Mouse (Mus musculus): Measurements from ENCODE around the gene Sdhb. TPM values are rescaled to one million over a fixed set of nuclear protein-coding genes. Genes with fewer than 3 reads are reported as not detected.

Gene Sdhb
- polyA plus RNA-seq, 1 experiment from 2014 or later: 965 TPM

- no peaks in the 10 kb centered on the region for H3K9me3 ChIP-seq (replicated peaks)
- H3K4me2 ChIP-seq: no peak overlapping the region
- H3K4me1 ChIP-seq (replicated peaks): peaks cover 34% of the 10 kb centered on the region
- no peak overlapping the region for H3K4me3 ChIP-seq
- H3K9ac ChIP-seq: no peak overlapping the region
- WGBS: 57% methylated on average over 9 of the region's 9 CpGs
- H3K27me3 ChIP-seq: no peaks in the 10 kb centered on the region
- H3K36me3 ChIP-seq: no peaks in the 10 kb centered on the region
- no peak overlapping the region for H3K27ac ChIP-seq
- no peak for ATAC-seq (replicated peaks; ENCODE audit: insufficient number of reproducible peaks, insufficient read depth, low FRiP score, low read depth)
Measured at GRCm38 (mm10) chr4:140928349-140928748, 32.7 kb upstream of the Sdhb start.

DNA sequence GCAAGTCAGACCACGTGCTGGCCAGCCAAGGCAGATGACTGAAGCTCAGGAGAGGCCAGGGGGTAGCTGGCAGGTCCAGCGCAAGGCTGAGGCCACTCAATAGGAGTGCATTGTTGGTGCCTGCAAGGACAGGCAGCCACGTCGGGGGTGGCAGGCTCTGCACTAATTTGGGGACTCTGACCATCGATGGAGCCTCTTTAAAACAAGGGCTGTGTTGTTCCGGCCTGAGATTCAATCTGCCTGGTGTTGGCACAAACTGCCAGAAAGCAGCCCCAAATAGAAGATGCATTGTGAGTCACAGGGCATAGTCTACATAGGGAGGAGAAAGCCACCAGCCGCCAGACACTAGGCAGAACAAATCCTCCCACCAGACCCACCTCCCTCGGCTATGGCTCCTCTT, 31.3 kb upstream of the Sdhb start:
- no peak for ATAC-seq (replicated peaks; ENCODE audit: insufficient number of reproducible peaks, insufficient read depth, low FRiP score, low read depth)
- Histone ChIP-seq H3K36me3 (no peaks in the 10 kb centered on the region), H3K9me3 (replicated peaks) (no peaks in the 10 kb centered on the region), H3K27ac (no peak overlapping the region), H3K27me3 (no peaks in the 10 kb centered on the region), H3K9ac (no peak overlapping the region), H3K4me2 (no peak overlapping the region), H3K4me1 (replicated peaks) (peaks cover 31% of the 10 kb centered on the region), H3K4me3 (no peak overlapping the region)
- WGBS: 57% methylated on average over 8 of the region's 8 CpGs

DNA sequence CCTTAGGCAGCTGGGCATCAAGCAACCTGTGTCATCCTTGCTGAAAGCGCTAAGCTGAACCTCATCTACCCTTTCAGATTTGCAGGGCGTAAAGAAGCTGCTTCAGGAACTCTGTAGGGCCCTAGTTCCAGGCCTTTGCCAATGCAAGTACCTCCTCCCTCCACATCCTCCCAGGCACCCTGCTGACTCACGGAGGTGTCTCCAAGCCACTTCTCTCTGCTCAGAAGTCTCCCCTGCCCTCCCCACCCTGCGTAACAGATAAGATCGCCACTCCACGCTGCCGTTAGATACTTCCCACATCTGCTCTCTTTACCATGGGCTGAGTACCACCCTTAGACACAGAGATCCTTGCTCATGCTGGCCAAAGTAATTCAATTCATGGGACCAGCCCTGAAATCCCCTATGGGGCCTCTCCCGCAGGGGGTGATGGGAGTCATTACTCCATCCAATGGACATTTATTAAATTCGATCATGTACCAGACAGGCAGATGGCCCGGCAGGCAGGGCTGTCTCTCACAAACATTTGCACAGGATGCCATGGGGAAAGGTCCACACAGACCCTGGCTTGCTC, 30.0 kb upstream of the Sdhb start:
- Histone ChIP-seq H3K27ac (no peak overlapping the region), H3K9me3 (replicated peaks) (no peaks in the 10 kb centered on the region), H3K4me2 (no peak overlapping the region), H3K9ac (no peak overlapping the region), H3K4me1 (replicated peaks) (peaks cover 23% of the 10 kb centered on the region), H3K36me3 (no peaks in the 10 kb centered on the region), H3K4me3 (no peak overlapping the region), H3K27me3 (no peaks in the 10 kb centered on the region)
- WGBS: 56% methylated on average over 10 of the region's 10 CpGs
- ATAC-seq (replicated peaks; ENCODE audit: insufficient number of reproducible peaks, insufficient read depth, low FRiP score, low read depth): no peak; the same call in 1 of the 2 replicates

DNA sequence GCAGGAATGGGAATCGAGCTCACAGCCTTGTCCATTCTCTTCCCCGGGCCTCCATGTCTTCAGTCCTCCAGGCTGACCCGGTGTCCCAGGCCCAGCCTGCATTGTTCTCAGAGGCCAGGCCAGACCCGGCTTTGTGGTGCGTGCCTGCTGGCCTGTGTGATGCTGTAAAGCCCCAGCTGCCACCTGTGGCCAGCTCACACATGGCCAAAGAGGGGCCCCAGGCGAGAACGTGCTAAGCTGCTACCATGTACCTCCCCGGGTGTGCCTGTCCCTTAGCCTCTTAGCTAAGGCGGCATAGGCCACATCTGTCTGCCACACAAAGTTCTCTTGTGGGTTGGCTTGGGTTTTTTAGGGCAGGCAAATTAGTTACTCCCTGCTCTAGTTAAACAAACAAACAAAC, 25.4 kb upstream of the Sdhb start:
- Histone ChIP-seq H3K27me3 (no peaks in the 10 kb centered on the region), H3K4me2 (no peak overlapping the region), H3K36me3 (no peaks in the 10 kb centered on the region), H3K4me3 (no peak overlapping the region), H3K9ac (no peak overlapping the region), H3K4me1 (replicated peaks) (peaks cover 2% of the 10 kb centered on the region; the same call in 1 of the 2 replicates), H3K9me3 (replicated peaks) (no peaks in the 10 kb centered on the region), H3K27ac (no peak overlapping the region)
- ATAC-seq (replicated peaks; ENCODE audit: insufficient number of reproducible peaks, insufficient read depth, low FRiP score, low read depth): no peak
- 78% methylated on average over 9 of the region's 9 CpGs for WGBS

- ATAC-seq (replicated peaks; ENCODE audit: insufficient number of reproducible peaks, insufficient read depth, low FRiP score, low read depth): no peak
- Histone ChIP-seq H3K4me2 (no peak overlapping the region), H3K4me1 (replicated peaks) (peaks cover 5% of the 10 kb centered on the region; the same call in 1 of the 2 replicates), H3K9ac (no peak overlapping the region), H3K9me3 (replicated peaks) (no peaks in the 10 kb centered on the region), H3K27me3 (no peaks in the 10 kb centered on the region), H3K27ac (peak overlapping the region; percentile 24; the same call in 1 of the 2 replicates), H3K4me3 (no peak overlapping the region), H3K36me3 (no peaks in the 10 kb centered on the region)
- WGBS: 84% methylated on average over 12 of the region's 12 CpGs
Measured at GRCm38 (mm10) chr4:140944356-140944755, 16.6 kb upstream of the Sdhb start.

- no peak overlapping the region for H3K4me3 ChIP-seq
- peaks cover 5% of the 10 kb centered on the region; the same call in 1 of the 2 replicates for H3K4me1 ChIP-seq (replicated peaks)
- ATAC-seq (replicated peaks; ENCODE audit: insufficient number of reproducible peaks, insufficient read depth, low FRiP score, low read depth): no peak
- no peak overlapping the region for H3K9ac ChIP-seq
- no peak overlapping the region for H3K4me2 ChIP-seq
- H3K36me3 ChIP-seq: no peaks in the 10 kb centered on the region
- WGBS: 68% methylated on average over 5 of the region's 5 CpGs
- peak overlapping the region; percentile 53; the same call in 1 of the 2 replicates for H3K27ac ChIP-seq
- no peaks in the 10 kb centered on the region for H3K27me3 ChIP-seq
- no peaks in the 10 kb centered on the region for H3K9me3 ChIP-seq (replicated peaks)
Measured at GRCm38 (mm10) chr4:140944961-140945442, 16.0 kb upstream of the Sdhb start.

- no peaks in the 10 kb centered on the region for H3K9me3 ChIP-seq (replicated peaks)
- no peak overlapping the region for H3K27ac ChIP-seq
- H3K27me3 ChIP-seq: no peaks in the 10 kb centered on the region
- no peak overlapping the region for H3K4me2 ChIP-seq
- peaks cover 11% of the 10 kb centered on the region for H3K4me1 ChIP-seq (replicated peaks)
- H3K4me3 ChIP-seq: no peak overlapping the region
- H3K36me3 ChIP-seq: no peaks in the 10 kb centered on the region
- ATAC-seq (replicated peaks; ENCODE audit: insufficient number of reproducible peaks, insufficient read depth, low FRiP score, low read depth): no peak
- 86% methylated on average over 4 of the region's 4 CpGs for WGBS
- no peak overlapping the region for H3K9ac ChIP-seq
Measured at GRCm38 (mm10) chr4:140945571-140945970, 15.4 kb upstream of the Sdhb start.

GRCm38 (mm10) chr4:140946048-140946447, 15.0 kb upstream of the Sdhb start:
- 38% methylated on average over 4 of the region's 4 CpGs for WGBS
- no peak overlapping the region for H3K9ac ChIP-seq
- ATAC-seq (replicated peaks; ENCODE audit: insufficient number of reproducible peaks, insufficient read depth, low FRiP score, low read depth): no peak
- H3K4me3 ChIP-seq: no peak overlapping the region
- no peaks in the 10 kb centered on the region for H3K27me3 ChIP-seq
- no peak overlapping the region for H3K4me2 ChIP-seq
- H3K9me3 ChIP-seq (replicated peaks): no peaks in the 10 kb centered on the region
- H3K36me3 ChIP-seq: no peaks in the 10 kb centered on the region
- H3K4me1 ChIP-seq (replicated peaks): peaks cover 15% of the 10 kb centered on the region
- H3K27ac ChIP-seq: no peak overlapping the region

DNA sequence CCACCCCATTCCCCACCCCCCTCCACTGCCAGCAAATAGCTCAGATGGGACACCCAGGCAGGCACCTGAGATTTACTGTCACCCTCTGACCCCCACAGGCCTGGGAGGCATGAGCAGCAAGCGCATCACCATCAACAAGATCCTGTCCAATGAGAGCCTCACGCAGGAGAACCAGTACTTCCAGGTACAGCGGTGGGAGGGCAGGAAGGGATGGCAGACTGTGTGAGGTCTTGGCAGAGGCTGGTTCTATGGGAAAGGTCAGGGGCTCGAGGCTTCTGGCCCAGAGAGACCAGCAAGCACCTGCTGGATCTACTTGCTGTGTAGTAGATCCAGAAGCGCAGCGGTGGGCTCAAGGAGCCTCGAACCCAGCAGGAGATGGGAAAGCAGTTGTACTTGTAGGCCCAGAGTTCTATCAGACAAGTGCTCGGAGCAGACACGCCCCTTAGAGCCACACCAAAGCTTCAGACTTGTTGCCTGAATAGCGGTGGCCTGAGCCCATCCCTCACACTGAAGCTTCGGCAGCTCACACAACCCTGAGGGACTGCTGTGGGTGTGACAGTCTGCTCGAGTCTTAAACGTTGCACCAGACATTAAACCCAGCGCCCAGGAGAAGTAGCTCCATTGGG, 14.3 kb upstream of the Sdhb start:
- Histone ChIP-seq H3K4me1 (replicated peaks) (peaks cover 15% of the 10 kb centered on the region), H3K4me3 (no peak overlapping the region), H3K27me3 (no peaks in the 10 kb centered on the region), H3K27ac (no peak overlapping the region), H3K9me3 (replicated peaks) (no peaks in the 10 kb centered on the region), H3K36me3 (no peaks in the 10 kb centered on the region), H3K4me2 (no peak overlapping the region), H3K9ac (no peak overlapping the region)
- no peak for ATAC-seq (replicated peaks; ENCODE audit: insufficient number of reproducible peaks, insufficient read depth, low FRiP score, low read depth)
- WGBS: 77% methylated on average over 14 of the region's 14 CpGs

DNA sequence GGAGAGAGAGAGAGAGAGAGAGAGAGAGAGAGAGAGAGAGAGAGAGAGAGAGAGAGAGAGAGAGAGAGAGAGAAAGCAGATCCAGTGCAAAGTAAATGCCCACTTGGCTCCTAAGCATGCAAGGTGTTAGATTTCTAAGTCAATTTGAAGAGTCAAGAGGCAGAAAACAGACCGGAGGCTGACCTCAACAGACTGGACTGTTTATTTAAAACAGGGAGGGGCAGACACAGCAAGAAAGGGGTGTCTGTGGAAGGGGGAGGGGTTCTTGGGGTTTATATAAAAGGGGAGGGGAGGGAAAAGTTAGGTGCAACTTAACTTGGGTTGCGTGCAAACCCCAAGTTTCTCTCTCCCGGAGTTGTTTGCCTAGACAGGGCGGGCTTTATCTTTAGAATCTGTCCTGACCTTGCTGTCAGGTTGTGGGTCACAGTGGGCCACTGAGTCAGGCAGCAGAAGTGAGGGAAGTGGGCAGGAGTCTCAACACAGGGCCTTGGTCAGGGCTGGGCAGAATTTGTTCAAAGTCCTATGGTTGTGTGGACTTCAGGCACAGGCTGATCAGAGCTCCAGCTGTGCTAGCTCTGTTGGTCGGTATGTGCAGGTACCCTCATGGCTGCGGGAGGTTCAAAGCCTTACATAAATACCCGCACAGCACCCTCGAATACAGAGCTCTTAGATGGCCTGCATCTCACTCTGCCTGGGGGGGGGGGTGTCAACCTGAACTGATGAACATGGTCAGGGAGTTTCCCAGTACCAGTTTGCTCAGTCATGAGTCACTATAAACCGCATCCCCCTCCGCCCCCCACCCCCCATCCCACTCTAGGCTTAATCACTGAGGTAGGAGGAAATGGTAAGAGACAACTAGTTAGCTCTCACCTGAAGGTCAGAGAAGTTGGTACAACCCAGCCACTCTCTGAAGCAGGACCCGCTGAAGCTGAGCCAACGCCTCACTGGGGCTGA, 13.2 kb upstream of the Sdhb start:
- H3K36me3 ChIP-seq: no peaks in the 10 kb centered on the region
- no peaks in the 10 kb centered on the region for H3K9me3 ChIP-seq (replicated peaks)
- no peaks in the 10 kb centered on the region for H3K27me3 ChIP-seq
- H3K27ac ChIP-seq: no peak overlapping the region
- WGBS: 84% methylated on average over 12 of the region's 12 CpGs
- no peak for ATAC-seq (replicated peaks; ENCODE audit: insufficient number of reproducible peaks, insufficient read depth, low FRiP score, low read depth)
- H3K9ac ChIP-seq: no peak overlapping the region
- no peak overlapping the region for H3K4me3 ChIP-seq
- H3K4me1 ChIP-seq (replicated peaks): peaks cover 15% of the 10 kb centered on the region
- no peak overlapping the region for H3K4me2 ChIP-seq

DNA sequence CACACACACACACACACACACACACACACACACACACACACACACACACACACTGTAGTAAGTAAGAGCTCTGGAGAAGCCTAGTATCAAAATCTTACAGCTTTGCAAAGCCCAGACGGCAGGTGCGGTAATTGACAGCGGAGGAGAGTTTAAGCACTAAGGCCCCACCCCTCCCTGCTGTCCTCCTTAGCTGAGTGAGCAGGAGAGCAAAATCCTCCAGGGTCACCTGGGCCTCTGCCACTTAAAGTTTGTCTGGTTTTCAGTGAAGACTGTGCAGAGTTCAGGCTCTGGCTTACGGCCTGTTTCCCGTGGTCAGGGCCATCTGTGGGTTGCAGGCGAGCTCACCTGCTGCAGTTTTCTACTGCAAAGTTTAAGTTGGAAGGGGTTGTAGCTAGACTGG, 12.5 kb upstream of the Sdhb start:
- ATAC-seq (replicated peaks; ENCODE audit: insufficient number of reproducible peaks, insufficient read depth, low FRiP score, low read depth): no peak
- H3K9ac ChIP-seq: no peak overlapping the region
- H3K9me3 ChIP-seq (replicated peaks): no peaks in the 10 kb centered on the region
- H3K4me3 ChIP-seq: no peak overlapping the region
- no peak overlapping the region for H3K27ac ChIP-seq
- no peak overlapping the region for H3K4me2 ChIP-seq
- peaks cover 15% of the 10 kb centered on the region for H3K4me1 ChIP-seq (replicated peaks)
- H3K27me3 ChIP-seq: no peaks in the 10 kb centered on the region
- no peaks in the 10 kb centered on the region for H3K36me3 ChIP-seq
- 83% methylated on average over 6 of the region's 6 CpGs for WGBS

All from heart, embryonic 15.5 days (tissue).